Mouse (Mus musculus) MEL-GATA-1-ER (cell line): Measurements from ENCODE around the gene Rnls.

Experiments
- DNase-seq: peaks from one replicate; pipeline ENCODE4 v3.0.0-alpha.2; 2012; ENCODE audit warnings: low read depth; ENCODE audit errors: extremely low read depth

Rnls gene

DNA sequence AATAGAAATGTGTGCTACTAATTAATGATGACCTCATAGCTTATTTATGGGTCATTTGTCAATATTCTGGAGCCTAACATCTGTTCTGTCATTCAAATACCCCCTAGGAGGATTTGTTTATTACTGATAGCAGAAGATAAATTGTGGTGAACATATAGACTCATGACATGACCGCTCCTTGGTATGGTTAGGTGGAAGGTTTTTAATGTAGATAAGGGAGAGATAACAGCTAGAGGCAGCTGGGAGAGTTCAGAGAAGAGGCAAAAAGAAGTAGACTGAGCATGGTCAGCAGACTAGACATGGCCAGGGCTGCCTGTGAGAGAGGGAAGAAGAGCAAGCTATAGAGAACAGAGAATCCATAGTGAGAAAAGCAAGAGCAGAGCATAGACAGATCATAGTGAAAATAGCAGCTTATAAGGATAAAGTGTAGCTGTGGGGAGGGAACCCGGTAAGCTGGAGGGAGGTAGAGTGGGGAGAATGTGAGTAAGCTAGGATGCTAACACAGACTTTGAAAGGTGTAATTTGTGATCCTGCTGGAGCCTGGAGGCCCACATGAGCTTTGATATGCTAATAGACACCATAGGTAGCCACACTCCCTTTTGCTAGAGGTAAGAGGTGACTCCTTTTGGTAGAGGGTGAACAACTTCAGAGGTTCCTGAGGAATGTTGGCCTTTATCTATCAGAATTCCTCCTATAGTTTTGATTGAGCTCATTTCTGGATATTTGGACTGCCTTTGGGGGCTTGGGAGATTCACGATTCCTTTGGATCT lies 127.7 kb downstream of the Rnls start:
- DNase-seq = no peak

DNA sequence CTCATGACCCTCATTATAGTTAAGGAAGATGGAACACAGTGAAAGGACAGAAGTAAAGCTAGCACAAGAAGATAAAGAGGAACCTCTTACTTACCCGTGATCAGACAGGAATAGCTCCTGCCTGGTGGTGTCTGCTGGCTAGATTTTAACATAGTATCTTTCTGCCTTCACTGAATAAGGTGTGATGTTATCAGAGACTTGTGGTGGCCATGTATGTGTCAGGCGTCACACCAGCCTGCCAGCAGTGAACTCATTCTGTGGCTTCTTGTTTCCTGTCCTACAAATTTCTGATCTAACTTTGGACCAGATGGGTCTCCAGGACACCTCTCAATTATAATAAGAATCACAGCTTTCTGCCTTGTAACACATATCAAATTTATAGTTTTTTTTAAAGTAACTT lies 129.7 kb downstream of the Rnls start:
- DNase-seq = no peak

GRCm38 (mm10) chr19:33259164-33259563 lies 132.9 kb downstream of the Rnls start:
- no peak for DNase-seq

DNA sequence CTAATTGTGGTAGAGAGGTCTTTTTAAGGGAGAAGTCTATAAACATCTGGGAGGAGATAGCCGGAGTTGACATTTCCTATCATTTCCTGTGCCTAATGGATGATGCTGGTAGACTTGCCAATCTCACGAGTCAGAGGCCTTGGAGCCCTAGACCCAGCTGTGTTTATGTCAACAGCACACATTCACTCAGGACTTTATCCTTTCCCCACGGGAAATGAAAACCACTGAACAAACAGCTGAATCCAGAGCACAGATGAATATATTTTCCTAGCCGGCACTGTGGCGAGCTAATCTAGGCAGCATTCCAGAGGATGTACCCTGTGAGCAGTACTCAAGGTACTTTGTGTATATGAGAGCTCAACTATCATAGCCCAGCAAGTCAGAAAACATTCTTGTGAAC lies 138.2 kb downstream of the Rnls start:
- DNase-seq = no peak

- no peak for DNase-seq
Observed at GRCm38 (mm10) chr19:33252226-33252625, 139.9 kb downstream of the Rnls start.

- DNase-seq = no peak
Observed at GRCm38 (mm10) chr19:33244196-33244595, 147.9 kb downstream of the Rnls start.

DNA sequence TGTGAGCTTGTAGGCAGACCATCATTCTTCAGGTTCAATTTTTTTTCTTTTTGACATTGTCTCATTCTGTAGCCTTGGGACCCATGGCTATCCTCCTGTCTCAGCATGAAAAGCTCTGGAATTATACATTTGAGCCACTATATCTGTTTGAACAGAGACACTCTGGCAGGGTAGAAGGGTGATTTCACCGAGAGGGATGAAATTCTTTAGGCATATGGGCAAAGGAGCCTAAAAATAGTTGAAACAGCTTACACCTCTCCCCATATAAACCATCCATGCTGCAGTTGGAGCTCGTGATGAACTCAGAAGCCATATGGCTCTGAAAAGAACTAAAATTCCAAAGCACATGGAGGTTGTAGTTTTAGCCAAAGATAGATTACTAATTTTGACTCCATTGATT lies 151.7 kb downstream of the Rnls start:
- DNase-seq = no peak

- DNase-seq = no peak
Observed at GRCm38 (mm10) chr19:33232902-33233301, 159.2 kb downstream of the Rnls start.

DNA sequence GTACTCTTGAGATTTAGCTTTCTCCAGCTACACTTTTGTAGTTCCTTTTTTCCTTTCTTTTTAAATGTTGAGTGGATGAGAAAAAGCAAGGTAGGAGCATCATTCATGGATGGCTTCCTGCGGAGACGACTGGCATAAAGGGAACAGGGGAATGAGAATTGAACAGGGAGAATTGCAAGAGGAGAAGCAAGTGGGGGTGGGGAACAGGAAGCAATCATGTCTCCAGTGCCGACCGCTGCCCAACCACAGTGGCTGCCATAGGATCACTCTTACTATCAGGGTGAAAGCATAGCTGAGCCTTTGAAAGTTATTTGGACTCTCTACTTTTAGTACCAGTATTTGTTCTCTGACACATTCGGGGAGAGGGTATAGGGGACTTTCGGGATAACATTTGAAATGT lies 160.8 kb downstream of the Rnls start:
- no peak for DNase-seq

DNA sequence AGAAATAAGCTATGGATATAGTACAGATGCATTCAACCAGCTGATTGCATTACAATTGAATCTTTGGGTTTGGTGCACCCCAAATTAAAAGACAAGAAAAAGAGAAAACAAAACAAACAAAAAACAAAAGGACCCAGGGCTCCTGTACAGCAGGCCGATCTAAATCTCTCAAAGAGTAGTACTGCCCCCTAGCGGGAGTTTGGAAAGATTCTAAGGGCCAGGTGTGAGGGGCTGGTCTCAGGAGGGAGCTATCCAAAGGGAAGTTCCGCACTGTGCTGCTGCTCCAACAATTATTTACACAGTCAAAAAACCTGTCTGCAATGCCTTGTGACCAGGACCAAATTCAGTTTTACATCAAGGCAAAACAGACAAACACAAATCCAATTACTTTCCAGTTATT lies 165.1 kb downstream of the Rnls start:
- DNase-seq = peak; percentile 46

GRCm38 (mm10) chr19:33225858-33226705 lies 166.0 kb downstream of the Rnls start:
- DNase-seq = no peak

DNA sequence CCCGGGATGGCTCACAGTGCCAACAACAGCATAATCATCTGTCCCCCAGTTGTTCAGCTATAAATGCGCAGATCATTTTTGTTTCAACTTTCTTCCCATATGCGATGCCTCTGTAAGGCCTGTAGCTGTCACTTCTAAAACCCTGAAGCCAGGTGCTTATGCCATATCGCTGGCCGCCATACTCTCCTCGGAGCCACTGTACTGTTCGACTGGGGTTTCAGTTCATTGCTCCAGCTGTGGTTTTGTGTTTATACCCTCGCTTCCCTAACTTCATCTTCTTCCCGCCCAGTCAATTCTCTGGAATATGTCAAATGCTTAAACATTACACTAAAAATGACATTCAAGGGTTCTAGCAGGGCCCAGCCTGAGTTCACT lies 167.1 kb downstream of the Rnls start:
- no peak for DNase-seq

DNA sequence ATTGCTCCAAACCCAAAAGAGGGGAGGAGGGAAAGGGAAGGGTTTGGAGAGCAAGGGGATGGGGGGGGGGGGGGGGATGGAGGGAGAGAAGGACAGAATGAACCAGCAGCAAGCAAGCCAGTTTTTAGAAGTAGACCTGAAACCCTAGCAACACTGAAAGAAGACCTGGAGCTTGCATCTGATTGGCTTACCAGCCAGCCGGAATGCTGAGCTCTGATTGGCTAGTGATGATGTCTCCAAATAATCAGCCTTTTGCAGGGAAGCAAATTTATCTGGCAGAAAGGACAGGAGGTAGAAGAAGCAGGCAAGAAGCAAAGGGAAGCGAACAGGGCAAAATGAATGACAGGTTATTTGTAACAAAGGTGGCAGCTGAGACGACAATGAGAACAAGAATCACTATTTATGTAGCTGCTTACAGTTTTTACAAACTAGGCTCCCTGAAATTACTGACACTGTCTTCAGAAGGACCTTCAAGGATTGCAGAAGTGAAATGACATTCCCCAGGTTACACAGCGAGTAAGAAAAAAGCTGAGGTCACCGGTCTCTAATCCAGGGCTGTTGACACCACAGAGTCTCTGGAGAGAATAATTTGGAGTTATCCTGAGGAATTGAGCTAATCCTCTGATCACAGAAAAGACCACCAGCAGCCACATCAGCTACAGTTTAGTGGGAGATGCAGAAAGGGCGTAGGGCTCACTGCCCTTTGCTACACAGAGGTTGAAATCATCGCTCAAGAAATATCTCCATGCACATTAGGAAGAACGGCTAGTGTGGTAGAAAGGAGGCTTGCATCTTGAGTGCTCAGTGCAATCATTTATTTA lies 167.7 kb downstream of the Rnls start:
- DNase-seq = peak; percentile 63

DNA sequence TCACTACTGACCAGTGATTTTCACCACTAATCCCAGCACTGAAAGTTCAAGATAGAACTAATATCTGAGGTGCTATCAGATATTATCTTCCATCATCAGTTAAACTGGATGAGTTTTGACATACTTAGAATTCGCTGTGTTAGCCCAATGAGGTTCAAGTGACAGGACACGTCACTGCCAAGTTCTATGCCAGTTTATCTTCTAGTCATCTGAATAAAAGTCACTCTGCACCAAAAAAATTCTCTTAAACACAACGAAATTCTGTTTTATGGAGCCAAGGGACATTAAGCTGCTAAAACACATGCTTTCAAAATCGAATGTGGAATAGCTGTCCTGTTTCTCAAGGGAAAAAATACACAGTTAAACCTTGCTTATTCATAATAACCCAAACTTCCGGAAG lies 168.3 kb downstream of the Rnls start:
- no peak for DNase-seq

DNA sequence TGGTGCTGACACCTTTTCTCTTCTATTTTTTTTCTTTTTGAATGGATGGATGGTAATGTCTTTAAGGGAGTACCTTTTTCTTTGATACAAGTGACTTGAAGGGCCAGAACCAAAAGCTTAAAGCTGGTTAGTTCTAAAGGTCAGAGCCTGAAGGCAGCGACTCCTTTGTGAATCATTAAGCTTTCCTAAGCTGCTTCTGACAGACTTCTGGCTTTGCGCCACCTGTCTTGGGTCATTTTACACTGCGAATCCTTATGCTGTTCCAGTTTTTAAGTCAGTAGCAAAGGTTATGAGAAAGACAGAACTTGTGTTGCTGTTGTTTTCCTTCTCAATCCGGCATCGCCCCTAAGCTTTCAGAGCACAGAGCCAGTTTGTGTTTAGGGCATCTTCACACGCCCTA lies 168.8 kb downstream of the Rnls start:
- no peak for DNase-seq

- no peak for DNase-seq
Observed at GRCm38 (mm10) chr19:33222595-33223223, 169.4 kb downstream of the Rnls start.

DNA sequence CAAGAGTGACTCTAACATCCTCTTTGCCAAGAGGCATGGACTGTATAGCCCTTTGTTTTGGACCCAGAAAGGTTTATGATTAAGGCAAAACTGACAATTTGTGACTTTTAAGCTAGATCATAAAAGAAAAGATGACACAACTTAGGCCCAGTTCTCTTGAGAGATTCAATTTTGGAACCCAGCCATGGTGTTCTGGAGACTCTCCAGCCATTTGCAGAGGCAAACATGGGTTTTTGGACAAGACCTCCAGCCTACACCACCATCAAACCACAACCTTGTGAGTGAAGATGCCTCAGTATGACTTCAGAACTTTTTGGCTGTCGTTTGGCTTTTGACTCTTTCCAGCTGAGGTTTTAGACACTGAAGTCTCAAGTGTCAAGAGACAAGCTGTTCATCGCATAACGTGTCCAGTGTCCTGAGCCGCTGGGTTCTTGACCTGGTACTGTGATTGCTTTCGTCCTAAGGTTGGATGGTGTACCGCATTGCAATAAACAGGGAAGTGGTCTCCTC lies 174.2 kb downstream of the Rnls start:
- DNase-seq = no peak

GRCm38 (mm10) chr19:33209709-33210108 lies 182.4 kb downstream of the Rnls start:
- no peak for DNase-seq

DNA sequence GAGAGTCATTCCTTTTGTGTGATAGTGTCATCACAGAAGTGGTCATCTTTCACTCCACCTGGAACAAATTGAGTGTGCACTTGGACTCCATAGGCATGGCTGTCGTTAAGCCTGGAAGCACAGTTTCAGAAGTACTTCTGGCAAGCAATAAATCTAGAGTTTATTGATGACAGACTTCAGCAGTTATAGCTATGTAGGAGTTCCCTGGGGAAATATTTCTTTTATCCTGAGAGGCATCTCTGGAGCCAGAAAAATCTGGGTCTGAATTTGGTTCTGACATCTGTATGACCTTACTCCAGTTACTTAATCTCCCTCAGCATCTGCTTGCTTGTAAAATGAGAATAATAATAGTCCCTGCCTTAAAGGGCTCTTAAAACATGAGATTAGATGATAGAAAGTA lies 184.1 kb downstream of the Rnls start:
- no peak for DNase-seq

- no peak for DNase-seq
Observed at GRCm38 (mm10) chr19:33205389-33205788, 186.7 kb downstream of the Rnls start.

GRCm38 (mm10) chr19:33202422-33202821 lies 189.7 kb downstream of the Rnls start:
- DNase-seq = no peak
